Mouse (Mus musculus) stomach, postnatal 0 days (tissue): ENCODE measurements at regions not wholly inside any gene's neighbourhood (a gene's known extent, or its start where the extent isn't known, plus 50 kb on each side); places are given as distances from the start of the nearest gene placed in this dataset.

Experiments
- CTCF ChIP-seq: IDR thresholded peaks from 2 replicates; pipeline ENCODE4 v1.5.1; 2016; ENCODE audit warnings: antibody characterized with exemption, low read depth, mild to moderate bottlenecking, moderate library complexity
- EP300 ChIP-seq: optimal IDR thresholded peaks from 2 replicates; pipeline ENCODE3; 2016; ENCODE audit warnings: antibody characterized with exemption

DNA sequence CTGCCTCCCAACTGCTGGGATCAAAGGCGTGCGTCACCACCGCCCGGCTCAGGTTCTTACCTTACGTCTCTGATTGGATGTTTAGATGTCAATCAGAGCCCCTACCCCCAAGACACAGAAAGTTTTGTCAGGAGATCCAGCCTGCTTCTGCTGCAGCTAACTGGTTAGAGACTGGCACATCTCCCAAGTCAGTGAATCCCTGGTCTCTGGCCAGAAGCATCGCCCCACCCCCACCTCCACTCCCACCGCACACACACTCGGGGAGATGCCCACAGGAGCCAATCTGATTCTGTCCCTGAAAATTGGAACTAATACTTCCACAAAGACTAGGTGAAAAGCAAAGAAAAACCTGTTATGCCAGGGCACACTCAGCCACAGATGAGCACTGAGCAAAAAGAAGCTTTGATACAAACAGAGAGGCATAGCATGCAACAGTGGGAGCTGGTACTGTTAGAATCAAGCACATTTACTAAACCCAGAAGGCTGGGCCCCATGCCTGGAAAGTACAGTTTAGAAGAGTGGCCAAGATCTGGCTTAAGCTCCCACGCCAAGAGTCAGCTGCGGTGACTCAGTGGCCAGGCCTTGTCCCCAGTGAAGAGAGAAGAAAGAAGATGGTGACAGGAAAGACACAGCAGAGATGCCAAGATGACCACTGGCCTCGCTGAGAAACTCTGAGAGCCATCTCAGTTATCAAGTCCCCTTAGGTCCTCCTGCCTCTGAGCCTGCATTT, 130.4 kb downstream of the Utp6 start:
- no peak for TF ChIP-seq CTCF
- TF ChIP-seq EP300, result no peak
